Comparison of ENCODE assay signal across 8 mouse cellular contexts in the genomic region with DNA sequence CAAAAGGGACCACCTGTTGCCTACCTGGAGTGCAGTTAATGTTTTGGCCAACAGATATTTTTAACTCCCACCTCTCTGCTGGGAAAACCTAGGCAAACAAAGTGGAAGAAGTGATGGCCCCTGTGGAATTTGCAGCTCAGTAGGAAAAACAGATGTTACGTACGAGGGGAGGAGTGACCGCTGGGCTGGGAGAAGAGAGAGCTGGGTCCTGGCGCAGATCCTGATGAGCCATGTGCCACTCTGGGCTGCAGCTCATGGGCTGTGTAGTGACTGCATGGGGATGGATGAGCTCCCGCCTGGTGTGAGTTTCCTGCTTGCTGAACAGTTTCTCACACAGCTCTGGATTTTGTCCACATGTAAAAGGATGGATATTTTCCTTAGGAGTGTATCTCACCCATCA. TPM values are rescaled to one million over a fixed set of nuclear protein-coding genes. Genes with fewer than 3 reads are reported as not detected.
DNase-seq lines count a peak whose midpoint lies in the region; ATAC-seq and TF ChIP-seq lines count a peak whose summit lies in the region.

No protein-coding gene starts in this region.

- no peak for TF ChIP-seq CTCF in kidney, adult 2 months (conservative IDR thresholded peaks at IDR 0.05; ENCODE audit: insufficient read depth, insufficient read length, low read depth, low read length)

- H3K27ac ChIP-seq in kidney, adult 2 months (ENCODE audit: insufficient read depth, low read depth, low read length), result no peak overlapping the region
- H3K27ac ChIP-seq in embryonic facial prominence, embryonic 13.5 days, result 0 out of 2 replicates have a peak overlapping the region, but pooled peaks have one; percentile 4

- H3K9ac ChIP-seq in embryonic facial prominence, embryonic 13.5 days, result no peak overlapping the region

- WGBS in kidney, adult 2 months, result 72% methylated on average over 5 of the region's 5 CpGs
- 52% methylated on average over 5 of the region's 5 CpGs for WGBS in embryonic facial prominence, embryonic 13.5 days

- no peaks in the 10 kb centered on the region for H3K36me3 ChIP-seq in kidney, adult 2 months (ENCODE audit: control insufficient read depth, insufficient read depth, low read length)
- no peaks in the 10 kb centered on the region for H3K36me3 ChIP-seq in embryonic facial prominence, embryonic 13.5 days

- intact Hi-C loops in heart, postnatal 36 days (cut with DNase I), result no loop called here

- H3K4me2 ChIP-seq in embryonic facial prominence, embryonic 13.5 days, result peak overlapping the region; percentile 22; the same call in 1 of the 2 replicates

- TF ChIP-seq POLR2A in kidney, adult 2 months (IDR thresholded peaks at IDR 0.05; ENCODE audit: low read depth, low read length), result no peak

- no peak overlapping the region for H3K4me3 ChIP-seq in kidney, adult 2 months (ENCODE audit: insufficient read depth, low read depth, low read length)
- no peak overlapping the region for H3K4me3 ChIP-seq in embryonic facial prominence, embryonic 13.5 days

- ATAC-seq in embryonic facial prominence, embryonic 13.5 days (ENCODE audit: insufficient number of reproducible peaks, insufficient read depth, low FRiP score, low TSS enrichment, low read depth), result no peak
- no peak for ATAC-seq in inflammation-experienced regulatory T-cells, adult 6 months

- H3K27me3 ChIP-seq in kidney, adult 2 months (replicated peaks; ENCODE audit: control insufficient read depth, insufficient read depth, low read length), result no peaks in the 10 kb centered on the region
- peaks cover 2% of the 10 kb centered on the region; the same call in 1 of the 2 replicates for H3K27me3 ChIP-seq in embryonic facial prominence, embryonic 13.5 days

- no peaks in the 10 kb centered on the region for H3K4me1 ChIP-seq in kidney, adult 2 months (ENCODE audit: control insufficient read depth, insufficient read depth, low read length)
- peaks cover 13% of the 10 kb centered on the region for H3K4me1 ChIP-seq in embryonic facial prominence, embryonic 13.5 days

- DNase-seq in kidney, adult 2 months, result peak; percentile 4
- DNase-seq in kidney, adult 11 months, result no peak
- DNase-seq in MN1 (ENCODE audit: low spot score), result peak; percentile 71
- peak; percentile 27 to 30 for DNase-seq in heart, postnatal 36 days
- no peak for DNase-seq in frontal cortex, postnatal 36 days (ENCODE audit: low spot score in 2 of 2)
- no peak for DNase-seq in thymus, postnatal 0 days (ENCODE audit: low spot score)

- H3K9me3 ChIP-seq in embryonic facial prominence, embryonic 13.5 days, result no peaks in the 10 kb centered on the region

RNA-seq across cellular contexts. Expression of a gene that starts 1.3 kb away (rescaled TPM):
- polyA plus RNA-seq in kidney, adult 2 months (2012; rRNA removed), result 2.4 and 2.9 TPM in 2 replicates
- 3.5 and 4.0 TPM in 2 replicates for polyA plus RNA-seq in embryonic facial prominence, embryonic 13.5 days (2015; fragmentation: Nextera tagmentation; extraction: Ambion mirVana)
- under 1 TPM; 0.73 to 0.89 TPM for total RNA-seq in heart, postnatal 36 days (2021)
- polyA plus RNA-seq in thymus, postnatal 0 days (2015; fragmentation: Nextera tagmentation; extraction: Ambion mirVana), result 0.29 and 0.44 TPM in 2 replicates
- 1 to 10 TPM; 1.2 to 2.4 (median 2.4) TPM for polyA plus RNA-seq in inflammation-experienced regulatory T-cells, adult 6 months (2017; shearing (Covaris generic))

RNA-seq across cellular contexts. Expression of a gene that starts 49.4 kb away (rescaled TPM):
- polyA plus RNA-seq in kidney, adult 2 months (2012; rRNA removed), result 412 and 442 TPM in 2 replicates
- 9.3 and 12.4 TPM in 2 replicates for polyA plus RNA-seq in embryonic facial prominence, embryonic 13.5 days (2015; fragmentation: Nextera tagmentation; extraction: Ambion mirVana)
- total RNA-seq in heart, postnatal 36 days (2021), result 1 to 10 TPM; 7.3 to 8.4 TPM
- polyA plus RNA-seq in thymus, postnatal 0 days (2015; fragmentation: Nextera tagmentation; extraction: Ambion mirVana), result 10.1 and 10.5 TPM in 2 replicates
- 1 to 10 TPM in 2 of 3 experiments, under 1 TPM in 1; 0.83 to 7.4 (median 6.1) TPM for polyA plus RNA-seq in inflammation-experienced regulatory T-cells, adult 6 months (2017; shearing (Covaris generic))

Comparison
In these comparisons a context has a peak if more than half of its experiments do, and no peak if none do; other contexts are left out.
1. DNase-seq: peak in kidney, adult 2 months (single experiment), MN1 (single experiment) and heart, postnatal 36 days (2 of 2); none in kidney, adult 11 months (single experiment), frontal cortex, postnatal 36 days (0 of 2) and thymus, postnatal 0 days (single experiment).
2. RNA of a gene that starts 49.4 kb away (polyA plus RNA-seq): 412 to 442 TPM in kidney, adult 2 months; 10.1 to 10.5 TPM in thymus, postnatal 0 days, 9.3 to 12.4 TPM in embryonic facial prominence, embryonic 13.5 days and 0.83 to 7.4 TPM in inflammation-experienced regulatory T-cells, adult 6 months; every median in the first group is over 10 times any median in the second.